Mouse (Mus musculus): ENCODE measurements around the gene Camk1d.

- TF ChIP-seq CTCF (IDR thresholded peaks at IDR 0.05; ENCODE audit: insufficient read depth, low read depth, low read length) (no peak), POLR2A (IDR thresholded peaks at IDR 0.05; ENCODE audit: insufficient read depth, low read depth, low read length) (no peak)
Measured at GRCm38 (mm10) chr2:5630710-5631109, 83.6 kb downstream of the Camk1d start.
